Mouse (Mus musculus) heart, postnatal 0 days (tissue): Measurements from ENCODE around the gene Vamp3. TPM values are rescaled to one million over a fixed set of nuclear protein-coding genes. Genes with fewer than 3 reads are reported as not detected.
A peak's percentile ranks its signal among the peaks of the same experiment; 100 is the strongest.
"Not testable (repeated sequence)": the region's sequence is repeated elsewhere in the genome, so short reads cannot be mapped to it uniquely, and the experiment has no call there.

Experiments
- ATAC-seq: fragments of 200-750 bp; cut with Nextera tagmentation; 2 replicates; pipeline ENCODE4 v1.8.0; 2017; ENCODE audit warnings: low read depth, moderate number of reproducible peaks, moderate library complexity; ENCODE audit not compliant: insufficient read depth
- DNase-seq: peaks from one replicate; pipeline ENCODE4 v3.0.0-alpha.2; 2016; ENCODE audit warnings: low spot score
- H3K27ac ChIP-seq: fragments of 300-500 bp; sonication (generic); 2 replicates; pipeline ENCODE4 v1.5.1; 2014; ENCODE audit warnings: low read depth, mild to moderate bottlenecking
- H3K27me3 ChIP-seq: fragments of 300-500 bp; sonication (generic); 2 replicates; pipeline ENCODE4 v1.6.1; 2014; ENCODE audit warnings: low read length, mixed read lengths; ENCODE audit not compliant: control insufficient read depth, insufficient read depth
- H3K36me3 ChIP-seq: fragments of 300-500 bp; sonication (generic); replicated peaks from 2 replicates; pipeline ENCODE4 v1.6.1; 2014; ENCODE audit warnings: low read length, mixed read lengths; ENCODE audit not compliant: control insufficient read depth, insufficient read depth
- H3K4me1 ChIP-seq: fragments of 300-500 bp; sonication (generic); 2 replicates; pipeline ENCODE4 v1.6.1; 2014; ENCODE audit warnings: antibody characterized with exemption; ENCODE audit not compliant: control insufficient read depth, insufficient read depth
- H3K4me2 ChIP-seq: fragments of 300-500 bp; sonication (generic); 2 replicates; pipeline ENCODE4 v1.6.1; 2014; ENCODE audit warnings: low read depth, mild to moderate bottlenecking, low read length, moderate library complexity
- H3K4me3 ChIP-seq: fragments of 300-500 bp; sonication (generic); 2 replicates; pipeline ENCODE4 v1.5.1; 2014; ENCODE audit warnings: low read depth, low read length
- H3K9ac ChIP-seq: fragments of 300-500 bp; sonication (generic); replicated peaks from 2 replicates; pipeline ENCODE4 v1.6.1; 2014; ENCODE audit warnings: low read depth, low read length, mixed read lengths
- H3K9me3 ChIP-seq: fragments of 300-500 bp; sonication (generic); replicated peaks from 2 replicates; pipeline ENCODE4 v1.6.1; 2016; ENCODE audit warnings: low read length; ENCODE audit not compliant: control insufficient read depth
- CTCF ChIP-seq: IDR thresholded peaks from 2 replicates; pipeline ENCODE4 v1.5.1; 2016; ENCODE audit warnings: antibody characterized with exemption, control low read depth, low read depth
- EP300 ChIP-seq: IDR thresholded peaks from 2 replicates; pipeline ENCODE4 v1.6.1; 2016; ENCODE audit warnings: antibody characterized with exemption, low read depth
- WGBS: fragments of 180-500 bp; shearing (Covaris S2); extraction: QIAGEN DNeasy Blood & Tissue Kit; methylation state at CpG from one replicate; pipeline ENCODE4 v1.1.7; 2014; 5-methylcytosine and 5-hydroxymethylcytosine counted together
- polyA plus RNA-seq: library from polyadenylated mRNA; unstranded; fragments of >200 nt; fragmentation: Nextera tagmentation; extraction: Ambion mirVana; gene quantifications from 2 replicates; pipeline ENCODE4 v1.2.1, GENCODE M21; 2015
- total RNA-seq: library from RNA; depleted of rRNA; stranded (reverse); fragments of >200 nt; gene quantifications from 2 replicates; pipeline ENCODE4 v1.2.3, GENCODE M21; 2014; ENCODE audit warnings: low replicate concordance

Vamp3 gene
- total and polyA plus RNA-seq, 2 experiments from 2014 or later = 75.8 to 82.3 TPM

DNA sequence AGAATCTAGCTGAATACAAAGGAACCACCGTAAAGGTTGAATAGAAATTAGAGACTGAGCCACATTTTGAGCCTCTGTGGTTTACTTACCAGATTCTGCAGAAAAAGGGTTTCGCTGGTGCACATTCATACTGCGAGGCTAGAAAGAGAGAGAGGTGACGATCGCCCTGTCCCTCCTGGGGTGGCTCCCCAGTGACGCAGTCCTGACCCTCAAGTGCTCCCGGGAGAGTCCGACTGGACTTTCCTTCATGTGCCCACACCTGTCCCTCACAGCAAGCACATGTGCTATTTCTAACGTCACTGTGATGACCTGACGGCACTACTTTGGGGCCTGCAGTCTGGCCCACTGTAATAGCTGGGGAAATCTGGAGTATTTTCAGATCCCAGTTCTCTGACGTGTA, 20.0 kb downstream of the Vamp3 start:
- Histone ChIP-seq H3K27me3 (no peaks in the 10 kb centered on the region), H3K9me3 (no peaks in the 10 kb centered on the region), H3K27ac (no peak overlapping the region), H3K4me1 (0 out of 2 replicates have a peak, but pooled peaks cover 5% of the 10 kb centered on the region), H3K4me2 (no peak overlapping the region), H3K4me3 (no peak overlapping the region), H3K36me3 (peaks cover 8% of the 10 kb centered on the region), H3K9ac (no peak overlapping the region)
- WGBS = 86% methylated on average over 11 of the region's 11 CpGs
- TF ChIP-seq CTCF (no peak), EP300 (no peak)
- ATAC-seq = no peak
- no peak for DNase-seq

DNA sequence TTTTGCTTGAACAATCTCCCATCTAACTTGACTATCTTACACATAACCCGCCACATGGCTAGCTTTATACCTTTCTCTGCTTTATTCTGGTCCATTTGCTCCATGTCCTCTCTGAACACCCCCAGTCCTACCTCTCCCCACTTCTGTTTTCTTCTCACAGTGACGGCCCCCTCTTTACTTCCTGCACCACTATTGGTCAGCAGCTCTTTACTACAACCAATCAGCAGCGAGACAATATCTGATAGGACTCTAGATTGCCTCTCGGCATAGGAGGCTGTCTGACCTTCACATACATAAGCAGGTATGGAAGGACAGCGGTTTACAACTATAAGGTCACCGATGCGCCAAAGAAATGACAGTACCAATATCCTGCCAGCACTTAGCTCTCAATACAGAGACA, 21.2 kb downstream of the Vamp3 start:
- WGBS = 80% methylated on average over 7 of the region's 7 CpGs
- H3K36me3 ChIP-seq = peaks cover 8% of the 10 kb centered on the region
- no peaks in the 10 kb centered on the region for H3K9me3 ChIP-seq
- ATAC-seq = no peak
- TF ChIP-seq EP300 (no peak), CTCF (no peak)
- H3K4me2 ChIP-seq = no peak overlapping the region
- no peak overlapping the region for H3K9ac ChIP-seq
- H3K27me3 ChIP-seq = no peaks in the 10 kb centered on the region
- DNase-seq = no peak
- H3K27ac ChIP-seq = no peak overlapping the region
- 0 out of 2 replicates have a peak, but pooled peaks cover 2% of the 10 kb centered on the region for H3K4me1 ChIP-seq
- H3K4me3 ChIP-seq = no peak overlapping the region

DNA sequence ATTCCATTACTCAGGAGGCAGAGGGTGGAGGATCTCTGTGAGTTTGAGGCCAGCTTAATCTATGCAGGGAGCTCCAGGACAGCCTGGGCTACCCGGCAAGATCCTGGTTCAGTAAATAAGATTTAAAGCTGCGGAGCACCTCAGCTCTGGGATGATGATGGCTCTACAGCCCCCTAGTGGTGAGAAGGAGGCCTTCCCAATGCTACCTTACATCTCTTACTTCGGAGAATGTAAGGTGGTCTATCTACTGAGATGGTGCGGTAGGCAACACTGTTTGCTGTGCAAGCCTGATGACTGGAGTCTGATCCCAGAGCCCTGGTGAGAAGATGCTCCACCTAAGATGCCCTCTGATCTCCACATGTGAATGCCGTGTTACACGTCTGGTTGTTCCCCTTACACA, 30.8 kb downstream of the Vamp3 start:
- Histone ChIP-seq H3K4me2 (no peak overlapping the region), H3K36me3 (peaks cover 25% of the 10 kb centered on the region), H3K9ac (no peak overlapping the region), H3K27ac (no peak overlapping the region), H3K27me3 (no peaks in the 10 kb centered on the region), H3K9me3 (no peaks in the 10 kb centered on the region), H3K4me3 (no peak overlapping the region), H3K4me1 (no peaks in the 10 kb centered on the region)
- TF ChIP-seq CTCF (peak; percentile 79), EP300 (no peak)
- no peak for ATAC-seq
- peak; percentile 43 for DNase-seq
- 46% methylated on average over 6 of the region's 6 CpGs for WGBS

DNA sequence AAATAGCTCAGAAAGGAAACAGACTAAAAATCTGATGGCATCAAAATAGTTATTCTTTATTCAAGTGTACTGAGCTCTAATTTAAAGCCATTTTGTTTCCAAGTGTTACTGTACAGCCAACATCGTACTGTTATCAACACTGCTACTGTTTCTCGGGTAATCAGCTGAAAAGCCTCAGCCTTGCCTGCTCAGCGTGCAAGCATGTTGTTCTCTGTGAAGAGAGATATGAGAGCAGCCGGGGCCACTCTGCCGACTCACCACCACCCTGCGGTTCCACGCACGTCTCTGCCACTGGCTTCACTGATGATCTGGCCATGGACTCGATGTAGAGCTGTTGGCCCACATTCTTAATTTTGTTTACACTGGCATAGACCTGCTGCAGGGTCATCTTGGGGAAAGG, 33.6 kb downstream of the Vamp3 start:
- no peaks in the 10 kb centered on the region for H3K9me3 ChIP-seq
- no peak overlapping the region for H3K9ac ChIP-seq
- H3K4me2 ChIP-seq = no peak overlapping the region
- H3K4me3 ChIP-seq = no peak overlapping the region
- no peaks in the 10 kb centered on the region for H3K27me3 ChIP-seq
- H3K36me3 ChIP-seq = peaks cover 40% of the 10 kb centered on the region
- TF ChIP-seq CTCF (no peak), EP300 (no peak)
- DNase-seq (no peak), ATAC-seq (no peak)
- H3K27ac ChIP-seq = no peak overlapping the region
- no peaks in the 10 kb centered on the region for H3K4me1 ChIP-seq
- WGBS = 34% methylated on average over 9 of the region's 9 CpGs

DNA sequence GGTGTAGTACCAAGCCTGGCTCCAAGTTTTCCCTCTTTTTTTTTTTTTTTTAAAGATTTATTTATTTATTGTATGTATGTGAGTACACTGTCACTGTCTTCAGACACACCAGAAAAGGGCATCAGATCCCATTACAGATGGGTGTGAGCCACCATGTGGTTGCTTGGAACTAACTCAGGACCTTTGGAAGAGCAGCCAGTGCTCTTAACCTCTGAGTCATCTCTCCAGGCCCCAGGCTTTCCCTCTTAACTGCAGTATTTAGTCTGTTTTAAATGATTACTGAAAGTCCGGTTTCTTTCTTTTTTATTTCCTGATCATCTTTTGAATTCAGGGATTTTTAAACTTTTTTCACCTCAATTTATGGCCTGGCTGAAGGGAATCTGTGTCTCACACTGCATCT, 40.4 kb downstream of the Vamp3 start:
- H3K36me3 ChIP-seq = peaks cover 60% of the 10 kb centered on the region
- H3K27me3 ChIP-seq, H3K9me3 ChIP-seq, ATAC-seq, H3K4me3 ChIP-seq, H3K4me2 ChIP-seq, H3K27ac ChIP-seq, H3K4me1 ChIP-seq, H3K9ac ChIP-seq, DNase-seq: not testable (repeated sequence)
- WGBS = 97% methylated on average over 1 of the region's 1 CpGs

DNA sequence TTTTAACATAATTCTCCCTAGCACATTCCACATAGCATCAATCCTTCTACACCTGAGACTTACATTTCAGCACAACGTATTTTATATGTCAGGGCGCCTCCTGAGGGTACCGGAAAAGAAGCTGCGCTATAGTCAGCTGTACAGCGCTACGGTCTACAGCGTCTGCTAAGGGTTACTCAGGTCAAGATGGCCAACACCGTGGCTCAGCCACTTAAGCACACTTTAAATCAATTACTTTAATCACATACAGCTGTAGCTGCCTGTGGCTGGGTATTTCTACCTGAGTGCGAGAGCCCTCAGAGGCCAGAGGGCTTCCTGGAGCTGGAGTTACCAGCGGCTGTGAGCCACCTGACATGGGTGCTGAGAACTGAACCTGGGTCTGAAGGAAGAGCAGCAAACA, 41.8 kb downstream of the Vamp3 start:
- H3K27me3 ChIP-seq = no peaks in the 10 kb centered on the region
- no peak overlapping the region for H3K9ac ChIP-seq
- H3K9me3 ChIP-seq = no peaks in the 10 kb centered on the region
- no peak overlapping the region for H3K4me2 ChIP-seq
- ATAC-seq (no peak), DNase-seq (no peak)
- H3K36me3 ChIP-seq = peaks cover 50% of the 10 kb centered on the region
- no peak overlapping the region for H3K4me3 ChIP-seq
- TF ChIP-seq EP300 (no peak), CTCF (no peak)
- H3K4me1 ChIP-seq = no peaks in the 10 kb centered on the region
- H3K27ac ChIP-seq = no peak overlapping the region
- 90% methylated on average over 10 of the region's 10 CpGs for WGBS
